Mouse (Mus musculus) forebrain, embryonic 13.5 days (tissue): ENCODE results near the gene Trappc5. TPM values are rescaled to one million over a fixed set of nuclear protein-coding genes. Genes with fewer than 3 reads are reported as not detected.

Experiments
- ATAC-seq: fragments of 200-750 bp; cut with Nextera tagmentation; 2 replicates; pipeline ENCODE4 v1.8.0; 2017
- H3K27ac ChIP-seq: fragments of 300-500 bp; sonication (generic); 2 replicates; pipeline ENCODE4 v1.5.1; 2015; ENCODE audit warnings: inconsistent platforms, mild to moderate bottlenecking, moderate library complexity
- H3K27me3 ChIP-seq: fragments of 300-500 bp; sonication (generic); 2 replicates; pipeline ENCODE4 v1.6.1; 2015; ENCODE audit warnings: mild to moderate bottlenecking, inconsistent platforms
- H3K36me3 ChIP-seq: fragments of 300-500 bp; sonication (generic); 2 replicates; pipeline ENCODE4 v1.6.1; 2015; ENCODE audit warnings: mild to moderate bottlenecking, inconsistent platforms; ENCODE audit not compliant: poor library complexity, severe bottlenecking
- H3K4me1 ChIP-seq: fragments of 300-500 bp; sonication (generic); 2 replicates; pipeline ENCODE4 v1.6.1; 2015; ENCODE audit warnings: inconsistent platforms
- H3K4me2 ChIP-seq: fragments of 300-500 bp; sonication (generic); 2 replicates; pipeline ENCODE4 v1.6.1; 2015; ENCODE audit warnings: inconsistent platforms, mild to moderate bottlenecking, moderate library complexity
- H3K4me3 ChIP-seq: fragments of 300-500 bp; sonication (generic); 2 replicates; pipeline ENCODE4 v1.5.1; 2015; ENCODE audit warnings: mild to moderate bottlenecking, inconsistent platforms
- H3K9ac ChIP-seq: fragments of 300-500 bp; sonication (generic); 2 replicates; pipeline ENCODE4 v1.6.1; 2015; ENCODE audit warnings: mild to moderate bottlenecking, inconsistent platforms
- H3K9me3 ChIP-seq: fragments of 300-500 bp; sonication (generic); replicated peaks from 2 replicates; pipeline ENCODE4 v1.6.1; 2016; ENCODE audit warnings: inconsistent platforms
- WGBS: fragments of 180-500 bp; shearing (Covaris S2); methylation state at CpG from one replicate; pipeline ENCODE4 v1.1.7; 2015; 5-methylcytosine and 5-hydroxymethylcytosine counted together
- polyA plus RNA-seq: library from polyadenylated mRNA; unstranded; fragments of >200 nt; fragmentation: Nextera tagmentation; extraction: Ambion mirVana; gene quantifications from 2 replicates; pipeline ENCODE4 v1.2.1, GENCODE M21; 2015

Gene Trappc5
- polyA plus RNA-seq, 1 experiment from 2014 or later, result 52.0 TPM

DNA sequence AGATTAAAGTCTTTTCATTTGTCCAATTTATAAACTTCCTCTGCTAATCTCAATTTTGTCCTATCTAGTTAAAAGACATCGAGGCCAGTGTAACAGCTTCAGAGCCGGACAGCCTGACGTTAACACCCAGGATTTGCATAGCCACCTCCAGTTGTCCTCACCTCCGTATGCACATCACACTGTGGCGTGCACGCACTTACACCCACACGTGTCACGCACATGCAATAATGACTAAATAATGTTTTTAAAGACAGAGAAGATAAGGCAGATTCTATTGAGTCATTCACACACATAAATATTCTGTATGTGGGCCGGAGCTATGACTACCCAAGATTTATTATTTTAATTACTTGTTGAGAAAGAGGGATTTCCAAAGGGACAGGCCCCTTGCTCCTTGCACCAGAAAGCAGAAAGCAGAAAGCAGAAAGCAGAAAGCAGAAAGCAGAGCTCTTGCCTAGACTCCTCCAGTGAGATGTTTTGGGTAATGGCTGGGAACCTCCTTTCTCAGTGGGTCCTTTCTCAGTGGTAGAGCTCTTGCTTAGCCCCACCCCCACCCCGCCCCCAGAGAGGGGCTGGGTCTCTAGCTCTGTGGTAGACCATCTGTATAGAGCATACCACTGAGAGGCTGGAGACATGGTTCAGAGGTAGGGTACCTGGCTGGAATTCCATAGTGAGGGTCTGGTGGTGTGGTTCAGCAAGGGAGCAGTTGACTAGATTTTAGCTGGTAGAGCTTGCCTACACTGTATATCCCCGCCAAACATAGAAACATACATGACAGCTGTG is 21.2 kb upstream of the Trappc5 start:
- no peak overlapping the region for H3K4me2 ChIP-seq
- no peak overlapping the region for H3K27ac ChIP-seq
- no peaks in the 10 kb centered on the region for H3K36me3 ChIP-seq
- no peak for ATAC-seq
- 78% methylated on average over 11 of the region's 11 CpGs for WGBS
- no peaks in the 10 kb centered on the region for H3K9me3 ChIP-seq
- no peak overlapping the region for H3K9ac ChIP-seq
- H3K27me3 ChIP-seq, result no peaks in the 10 kb centered on the region
- H3K4me1 ChIP-seq, result peaks cover 10% of the 10 kb centered on the region
- H3K4me3 ChIP-seq, result no peak overlapping the region

DNA sequence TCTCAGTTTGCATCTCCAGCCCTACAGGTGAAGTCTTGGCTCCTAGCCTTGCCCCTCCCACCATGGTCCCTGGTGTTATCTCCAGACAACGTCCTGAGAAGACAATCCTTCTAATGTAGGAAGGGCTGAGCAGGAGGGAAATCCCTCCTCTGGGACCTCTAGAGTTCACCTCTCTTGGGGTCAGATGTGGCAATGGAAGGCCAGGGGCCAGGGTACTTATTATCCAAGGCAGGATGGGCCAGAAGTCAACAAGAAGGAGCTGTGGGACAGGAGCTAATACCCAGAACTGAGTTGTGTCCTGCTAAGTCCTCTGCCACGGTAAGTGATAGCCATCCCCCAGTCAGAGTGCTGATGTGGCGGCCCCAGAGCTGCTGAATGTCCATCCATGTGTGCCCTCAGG is 20.6 kb upstream of the Trappc5 start, which contains the start of gene Retn:
Gene Retn (plus strand): TSS at position 245 of the 400 bp plus-strand sequence.
- Histone ChIP-seq H3K36me3 (no peaks in the 10 kb centered on the region), H3K4me1 (peaks cover 10% of the 10 kb centered on the region), H3K9me3 (no peaks in the 10 kb centered on the region), H3K27ac (no peak within 1 kb of the TSS), H3K9ac (no peak within 1 kb of the TSS), H3K4me3 (no peak within 1 kb of the TSS), H3K4me2 (no peak within 1 kb of the TSS), H3K27me3 (no peaks in the 10 kb centered on the region)
- ATAC-seq, result no peak
- 76% methylated on average over 3 of the region's 3 CpGs for WGBS

DNA sequence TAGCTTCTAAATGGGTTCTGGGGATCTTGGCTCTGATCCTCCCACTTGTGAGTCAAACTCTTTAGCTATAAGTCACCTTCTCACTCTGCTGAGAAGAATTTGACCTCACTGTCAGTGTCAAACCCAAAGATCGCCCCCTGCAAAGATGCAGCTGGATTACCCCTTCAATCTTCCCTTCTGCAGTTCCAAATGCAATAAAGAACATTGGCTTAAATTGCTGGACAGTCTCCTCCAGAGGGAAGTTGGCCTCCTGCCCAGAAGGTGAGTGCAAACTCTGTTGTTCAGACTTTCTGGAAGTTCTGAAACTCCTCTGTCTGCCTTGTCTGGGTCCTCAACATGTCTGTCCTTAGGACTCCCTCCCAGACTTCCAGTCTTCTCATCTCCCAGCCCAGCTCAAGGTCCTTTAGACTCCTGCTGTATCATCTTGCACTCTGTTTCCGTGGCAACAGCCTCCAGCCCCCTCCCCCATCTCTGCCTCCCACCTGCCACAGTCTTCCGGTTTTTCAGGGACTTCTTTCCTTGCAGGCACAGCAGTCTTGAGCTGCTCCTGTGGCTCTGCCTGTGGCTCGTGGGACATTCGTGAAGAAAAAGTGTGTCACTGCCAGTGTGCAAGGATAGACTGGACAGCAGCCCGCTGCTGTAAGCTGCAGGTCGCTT is 19.2 kb upstream of the Trappc5 start:
- H3K4me2 ChIP-seq, result peak overlapping the region; percentile 31
- ATAC-seq, result peak; percentile 50; the same call in 1 of the 2 replicates
- no peaks in the 10 kb centered on the region for H3K36me3 ChIP-seq
- H3K9ac ChIP-seq, result peak overlapping the region; percentile 31; the same call in 1 of the 2 replicates
- H3K4me3 ChIP-seq, result no peak overlapping the region
- H3K9me3 ChIP-seq, result no peaks in the 10 kb centered on the region
- peaks cover 10% of the 10 kb centered on the region for H3K4me1 ChIP-seq
- 21% methylated on average over 7 of the region's 7 CpGs for WGBS
- H3K27ac ChIP-seq, result no peak overlapping the region
- no peaks in the 10 kb centered on the region for H3K27me3 ChIP-seq

DNA sequence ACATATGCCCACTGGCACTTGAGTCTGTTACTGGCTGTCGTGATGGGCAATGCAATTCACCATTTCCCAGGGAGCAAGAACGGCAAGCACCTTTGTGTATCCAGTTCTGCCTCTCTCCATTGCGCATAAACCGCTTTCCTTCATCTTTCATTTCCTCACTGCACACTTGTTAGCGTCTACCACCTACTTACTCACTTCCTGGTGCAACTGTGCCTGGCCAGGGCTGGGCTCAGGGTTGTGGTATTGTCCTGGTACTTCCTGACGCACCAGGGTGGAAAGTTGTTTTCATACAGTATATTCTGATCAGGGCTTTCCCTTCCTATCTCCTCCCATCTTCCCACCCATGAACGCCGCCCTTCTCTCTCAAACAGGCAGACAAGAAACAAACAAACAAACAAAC is 15.2 kb upstream of the Trappc5 start:
- Histone ChIP-seq H3K36me3 (no peaks in the 10 kb centered on the region), H3K27ac (no peak overlapping the region), H3K9me3 (no peaks in the 10 kb centered on the region), H3K4me1 (peaks cover 10% of the 10 kb centered on the region), H3K4me2 (no peak overlapping the region), H3K27me3 (no peaks in the 10 kb centered on the region), H3K9ac (no peak overlapping the region), H3K4me3 (no peak overlapping the region)
- ATAC-seq, result no peak
- 87% methylated on average over 8 of the region's 8 CpGs for WGBS

DNA sequence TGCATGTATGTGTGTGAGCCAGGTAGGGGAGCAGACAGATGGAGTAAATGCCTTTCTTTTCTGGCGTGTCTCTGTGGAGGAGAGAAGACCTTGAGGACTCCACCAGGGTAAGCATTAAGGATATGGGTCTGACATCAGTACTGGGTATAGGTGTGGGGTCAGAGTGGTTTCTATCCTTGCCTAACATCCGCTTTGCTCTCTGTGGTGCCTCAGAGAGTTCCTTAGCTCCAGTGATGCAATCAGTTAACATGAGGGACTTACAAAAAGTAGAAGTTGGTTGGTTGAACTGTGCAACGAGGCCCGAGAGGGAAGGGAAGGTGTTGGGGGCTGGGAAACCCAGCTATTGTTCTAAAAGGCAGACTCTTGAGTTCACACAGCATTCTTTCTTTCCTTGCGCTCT is 11.7 kb upstream of the Trappc5 start:
- WGBS, result 58% methylated on average over 4 of the region's 5 CpGs
- Histone ChIP-seq H3K36me3 (no peaks in the 10 kb centered on the region), H3K4me3 (no peak overlapping the region), H3K27ac (no peak overlapping the region), H3K4me1 (no peaks in the 10 kb centered on the region), H3K9me3 (no peaks in the 10 kb centered on the region), H3K27me3 (no peaks in the 10 kb centered on the region), H3K9ac (no peak overlapping the region), H3K4me2 (no peak overlapping the region)
- no peak for ATAC-seq

DNA sequence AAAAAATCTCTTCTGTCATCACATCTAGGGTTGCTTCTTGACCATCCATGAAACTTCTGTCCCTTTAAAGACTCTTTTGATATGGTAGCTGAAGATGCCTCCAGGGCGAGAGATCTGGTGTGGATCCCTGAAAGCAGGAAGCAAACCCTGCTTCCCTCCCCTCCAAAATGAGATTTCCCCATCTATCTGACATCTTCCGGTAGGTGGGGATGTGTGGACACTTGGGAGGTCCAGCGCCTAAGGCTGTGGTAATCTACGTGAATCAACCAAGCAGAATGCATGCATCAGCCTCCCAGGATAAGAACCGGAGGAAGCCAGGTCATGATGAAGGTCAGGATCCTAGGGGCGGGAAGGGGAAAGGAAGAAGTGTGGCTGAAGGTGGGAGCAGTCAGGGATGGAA is 10.6 kb upstream of the Trappc5 start, which contains the start of gene Mcemp1:
Gene Mcemp1 (plus strand): TSS at position 248 of the 400 bp plus-strand sequence.
- no peak within 1 kb of the TSS for H3K27ac ChIP-seq
- no peaks in the 10 kb centered on the region for H3K4me1 ChIP-seq
- no peak for ATAC-seq
- H3K9ac ChIP-seq, result no peak within 1 kb of the TSS
- H3K4me3 ChIP-seq, result no peak within 1 kb of the TSS
- no peaks in the 10 kb centered on the region for H3K36me3 ChIP-seq
- no peaks in the 10 kb centered on the region for H3K9me3 ChIP-seq
- no peaks in the 10 kb centered on the region for H3K27me3 ChIP-seq
- no peak within 1 kb of the TSS for H3K4me2 ChIP-seq
- 77% methylated on average over 6 of the region's 6 CpGs for WGBS

DNA sequence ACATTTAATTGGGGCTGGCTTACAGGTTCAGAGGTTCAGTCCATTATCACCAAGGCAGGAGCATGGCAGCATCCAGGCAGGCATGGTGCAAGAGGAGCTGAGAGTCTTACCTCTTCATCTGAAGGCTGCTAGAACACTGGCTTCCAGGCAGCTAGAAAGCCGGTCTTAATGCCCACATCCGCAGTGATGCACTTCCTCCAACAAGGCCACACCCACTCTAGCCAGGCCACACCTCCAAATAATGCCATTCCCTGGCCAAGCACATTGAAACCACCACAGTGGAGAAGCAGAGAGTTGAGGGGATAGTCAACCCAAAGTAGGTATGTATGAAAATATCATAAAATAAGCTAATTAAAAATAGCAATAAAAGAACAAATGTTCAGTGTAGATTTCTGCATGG is 5.7 kb upstream of the Trappc5 start:
- no peaks in the 10 kb centered on the region for H3K27me3 ChIP-seq
- peaks cover 6% of the 10 kb centered on the region for H3K4me1 ChIP-seq
- H3K36me3 ChIP-seq, result no peaks in the 10 kb centered on the region
- no peaks in the 10 kb centered on the region for H3K9me3 ChIP-seq
- H3K4me2 ChIP-seq, result no peak overlapping the region
- H3K27ac ChIP-seq, result no peak overlapping the region
- no peak overlapping the region for H3K9ac ChIP-seq
- WGBS, result 80% methylated on average over 2 of the region's 2 CpGs
- no peak for ATAC-seq
- H3K4me3 ChIP-seq, result no peak overlapping the region

DNA sequence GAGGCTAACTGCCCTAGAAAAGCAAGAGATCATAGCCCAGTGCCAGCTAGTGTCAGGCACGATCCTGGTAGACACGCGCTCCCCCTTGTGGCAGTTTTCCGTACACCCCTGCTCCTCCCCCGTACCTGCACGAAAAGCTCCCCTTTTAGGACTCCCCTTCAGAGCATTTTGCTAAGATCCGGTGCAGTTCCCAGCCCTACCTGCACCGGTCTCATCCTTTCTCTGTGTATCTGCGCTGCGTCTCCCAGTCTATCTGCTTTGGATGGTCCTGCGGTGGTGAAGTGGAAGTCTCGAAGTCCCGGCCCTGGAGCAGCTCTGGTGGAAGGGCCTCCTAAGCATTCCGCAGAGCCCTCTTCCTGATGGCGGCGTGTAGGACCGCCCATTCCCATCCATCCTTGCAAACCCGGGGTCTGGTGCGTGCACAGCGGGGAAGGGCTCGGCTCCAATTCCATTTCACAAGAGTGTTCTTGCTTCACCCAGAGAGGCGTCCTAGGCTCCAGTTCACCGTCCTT is 4.1 kb upstream of the Trappc5 start, which contains the start of gene Fcor:
Gene Fcor (minus strand): TSS at position 383 of the 512 bp plus-strand sequence.
- Histone ChIP-seq H3K4me2 (peak within 1 kb of the TSS; percentile 62), H3K9ac (peak within 1 kb of the TSS; percentile 71), H3K36me3 (no peaks in the 10 kb centered on the region), H3K27ac (peak within 1 kb of the TSS; percentile 44), H3K4me3 (peak within 1 kb of the TSS; percentile 52), H3K9me3 (no peaks in the 10 kb centered on the region), H3K27me3 (no peaks in the 10 kb centered on the region), H3K4me1 (peaks cover 7% of the 10 kb centered on the region)
- peak; percentile 89 for ATAC-seq
- WGBS, result under 1% methylated on average over 23 of the region's 23 CpGs

DNA sequence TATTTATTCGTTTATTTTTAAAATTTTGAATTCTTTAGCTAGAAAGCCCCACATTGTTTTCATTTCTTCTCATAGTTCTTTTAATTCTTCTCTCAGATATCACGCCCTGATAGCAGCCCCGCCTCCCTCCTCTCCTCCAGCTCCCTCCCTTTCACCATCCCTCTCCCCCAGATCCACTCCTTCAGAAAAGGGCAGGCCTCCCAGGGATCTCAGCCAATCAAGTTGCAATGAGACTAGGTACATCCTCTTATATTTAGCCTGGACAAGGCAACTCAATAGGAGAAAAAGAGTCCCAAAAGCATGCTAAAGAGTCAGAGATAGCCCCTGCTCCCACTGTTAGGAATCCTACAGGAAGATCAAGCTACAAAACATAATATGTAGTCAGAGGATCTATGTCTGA is 1.4 kb upstream of the Trappc5 start:
- Histone ChIP-seq H3K9me3 (0 out of 2 replicates have a peak, but pooled peaks cover 3% of the 10 kb centered on the region), H3K4me2 (no peak overlapping the region), H3K9ac (no peak overlapping the region), H3K4me1 (peaks cover 26% of the 10 kb centered on the region), H3K4me3 (no peak overlapping the region), H3K36me3 (peaks cover 10% of the 10 kb centered on the region), H3K27ac (no peak overlapping the region), H3K27me3 (no peaks in the 10 kb centered on the region)
- no peak for ATAC-seq
- WGBS, result 58% methylated on average over 3 of the region's 3 CpGs

DNA sequence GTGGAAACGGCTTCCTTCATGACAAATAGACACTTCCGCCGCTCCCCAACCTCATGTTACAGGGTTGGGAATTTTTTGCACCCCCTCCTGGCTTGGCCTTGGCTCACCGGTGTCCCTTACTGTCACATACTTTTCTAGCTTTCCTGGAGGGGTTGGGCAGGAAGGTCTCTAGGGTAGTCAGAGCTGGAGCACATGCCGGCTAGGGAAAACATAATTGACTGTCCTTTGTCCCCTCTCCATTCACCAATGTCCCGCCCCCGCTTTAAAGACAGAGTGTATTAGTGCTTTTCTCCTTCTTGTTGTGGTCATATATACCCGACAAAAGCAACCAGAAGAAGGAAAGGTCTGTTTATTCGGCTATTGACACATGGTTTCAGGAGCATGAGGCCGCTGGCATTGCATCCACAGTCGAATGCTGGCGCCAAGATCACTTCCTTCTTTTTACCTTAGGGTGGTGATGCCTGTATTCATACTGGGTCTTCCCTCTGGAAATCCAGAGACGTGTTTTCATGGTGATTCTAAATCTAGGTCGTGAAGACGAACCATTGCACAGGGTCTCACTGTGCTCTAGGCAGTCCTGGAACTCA is 987 bp downstream of the Trappc5 start:
- H3K36me3 ChIP-seq, result peaks cover 33% of the 10 kb centered on the region
- peak; percentile 6; the same call in 1 of the 2 replicates for ATAC-seq
- H3K27me3 ChIP-seq, result no peaks in the 10 kb centered on the region
- 3% methylated on average over 15 of the region's 15 CpGs for WGBS
- peak overlapping the region; percentile 92 for H3K4me3 ChIP-seq
- 0 out of 2 replicates have a peak, but pooled peaks cover 3% of the 10 kb centered on the region for H3K9me3 ChIP-seq
- H3K4me2 ChIP-seq, result peak overlapping the region; percentile 91
- peaks cover 26% of the 10 kb centered on the region for H3K4me1 ChIP-seq
- peak overlapping the region; percentile 80 for H3K27ac ChIP-seq
- H3K9ac ChIP-seq, result peak overlapping the region; percentile 95

DNA sequence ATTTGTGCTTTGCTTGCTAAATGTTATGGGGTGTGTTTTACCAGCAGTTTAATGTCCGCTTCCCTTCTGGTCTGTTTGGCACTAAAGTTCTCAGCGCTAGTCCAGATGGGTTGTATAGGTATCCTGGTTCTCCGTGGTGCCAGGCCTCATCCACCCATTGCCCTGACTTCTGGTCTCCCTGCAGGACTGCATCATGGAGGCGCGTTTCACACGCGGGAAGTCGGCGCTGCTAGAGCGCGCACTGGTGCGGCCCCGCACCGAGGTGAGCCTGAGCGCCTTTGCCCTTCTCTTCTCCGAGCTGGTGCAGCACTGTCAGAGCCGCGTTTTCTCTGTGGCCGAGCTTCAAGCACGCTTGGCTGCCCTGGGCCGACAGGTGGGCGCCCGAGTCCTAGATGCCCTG is 2.7 kb downstream of the Trappc5 start:
- no peak for ATAC-seq
- WGBS, result 97% methylated on average over 23 of the region's 23 CpGs
- Histone ChIP-seq H3K4me1 (peaks cover 20% of the 10 kb centered on the region), H3K4me2 (no peak overlapping the region), H3K27me3 (no peaks in the 10 kb centered on the region), H3K36me3 (peaks cover 43% of the 10 kb centered on the region), H3K9me3 (0 out of 2 replicates have a peak, but pooled peaks cover 3% of the 10 kb centered on the region), H3K4me3 (no peak overlapping the region), H3K9ac (no peak overlapping the region), H3K27ac (no peak overlapping the region)

DNA sequence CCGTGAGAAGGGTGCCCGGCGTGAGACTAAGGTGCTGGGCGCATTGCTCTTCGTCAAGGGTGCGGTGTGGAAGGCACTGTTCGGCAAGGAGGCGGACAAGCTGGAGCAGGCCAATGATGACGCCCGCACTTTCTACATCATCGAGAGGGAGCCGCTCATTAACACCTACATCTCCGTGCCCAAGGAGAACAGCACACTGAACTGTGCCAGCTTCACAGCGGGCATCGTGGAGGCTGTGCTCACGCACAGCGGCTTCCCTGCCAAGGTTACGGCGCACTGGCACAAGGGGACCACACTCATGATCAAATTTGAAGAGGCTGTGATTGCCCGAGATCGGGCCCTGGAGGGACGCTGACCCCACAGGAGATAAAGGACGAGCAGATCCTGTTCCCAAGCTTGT is 3.1 kb downstream of the Trappc5 start:
- no peak overlapping the region for H3K9ac ChIP-seq
- no peak overlapping the region for H3K4me2 ChIP-seq
- H3K9me3 ChIP-seq, result 0 out of 2 replicates have a peak, but pooled peaks cover 3% of the 10 kb centered on the region
- H3K36me3 ChIP-seq, result peaks cover 43% of the 10 kb centered on the region
- H3K4me1 ChIP-seq, result peaks cover 20% of the 10 kb centered on the region
- no peak for ATAC-seq
- H3K27ac ChIP-seq, result no peak overlapping the region
- H3K27me3 ChIP-seq, result no peaks in the 10 kb centered on the region
- no peak overlapping the region for H3K4me3 ChIP-seq
- 96% methylated on average over 23 of the region's 23 CpGs for WGBS
